Mouse (Mus musculus) lung, embryonic 16.5 days (tissue): ENCODE results near the gene Vac14. TPM values are rescaled to one million over a fixed set of nuclear protein-coding genes. Genes with fewer than 3 reads are reported as not detected.

Experiments used
- ATAC-seq: fragments of 200-750 bp; cut with Nextera tagmentation; 2 replicates; pipeline ENCODE4 v1.8.0; 2017; ENCODE audit warnings: low read depth, mild to moderate bottlenecking, moderate library complexity
- H3K27ac ChIP-seq: fragments of 300-500 bp; sonication (generic); 2 replicates; pipeline ENCODE4 v1.5.1; 2014; ENCODE audit warnings: mild to moderate bottlenecking, control low read depth, low read length
- H3K27me3 ChIP-seq: fragments of 300-500 bp; sonication (generic); 2 replicates; pipeline ENCODE4 v1.6.1; 2014; ENCODE audit warnings: low read depth, low read length, mixed read lengths; ENCODE audit not compliant: control insufficient read depth, insufficient read depth
- H3K36me3 ChIP-seq: fragments of 300-500 bp; sonication (generic); 2 replicates; pipeline ENCODE4 v1.6.1; 2014; ENCODE audit warnings: low read length; ENCODE audit not compliant: control insufficient read depth, insufficient read depth
- H3K4me1 ChIP-seq: fragments of 300-500 bp; sonication (generic); replicated peaks from 2 replicates; pipeline ENCODE4 v1.6.1; 2014; ENCODE audit warnings: low read length, mixed read lengths; ENCODE audit not compliant: control insufficient read depth, insufficient read depth
- H3K4me2 ChIP-seq: fragments of 300-500 bp; sonication (generic); 2 replicates; pipeline ENCODE4 v1.6.1; 2014; ENCODE audit warnings: low read depth, low read length, control low read depth
- H3K4me3 ChIP-seq: fragments of 300-500 bp; sonication (generic); 2 replicates; pipeline ENCODE4 v1.5.1; 2014; ENCODE audit warnings: mild to moderate bottlenecking, low read length, control low read depth
- H3K9ac ChIP-seq: fragments of 300-500 bp; sonication (generic); 2 replicates; pipeline ENCODE4 v1.6.1; 2014; ENCODE audit warnings: low read length, control low read depth
- H3K9me3 ChIP-seq: fragments of 300-500 bp; sonication (generic); 2 replicates; pipeline ENCODE4 v1.6.1; 2016; ENCODE audit warnings: low read length; ENCODE audit not compliant: control insufficient read depth
- WGBS: fragments of 180-500 bp; shearing (Covaris S2); extraction: QIAGEN DNeasy Blood & Tissue Kit; methylation state at CpG from one replicate; pipeline ENCODE4 v1.1.7; 2014; 5-methylcytosine and 5-hydroxymethylcytosine counted together
- polyA plus RNA-seq: library from polyadenylated mRNA; unstranded; fragments of >200 nt; fragmentation: Nextera tagmentation; extraction: Ambion mirVana; gene quantifications from 2 replicates; pipeline ENCODE4 v1.2.1, GENCODE M21; 2015

Vac14 gene
- polyA plus RNA-seq, 1 experiment from 2014 or later, result 16.5 TPM

- 77% methylated on average over 4 of the region's 4 CpGs for WGBS
- H3K9me3 ChIP-seq, result no peaks in the 10 kb centered on the region
Measured at GRCm38 (mm10) chr8:110626431-110626830, 8.0 kb downstream of the Vac14 start.

DNA sequence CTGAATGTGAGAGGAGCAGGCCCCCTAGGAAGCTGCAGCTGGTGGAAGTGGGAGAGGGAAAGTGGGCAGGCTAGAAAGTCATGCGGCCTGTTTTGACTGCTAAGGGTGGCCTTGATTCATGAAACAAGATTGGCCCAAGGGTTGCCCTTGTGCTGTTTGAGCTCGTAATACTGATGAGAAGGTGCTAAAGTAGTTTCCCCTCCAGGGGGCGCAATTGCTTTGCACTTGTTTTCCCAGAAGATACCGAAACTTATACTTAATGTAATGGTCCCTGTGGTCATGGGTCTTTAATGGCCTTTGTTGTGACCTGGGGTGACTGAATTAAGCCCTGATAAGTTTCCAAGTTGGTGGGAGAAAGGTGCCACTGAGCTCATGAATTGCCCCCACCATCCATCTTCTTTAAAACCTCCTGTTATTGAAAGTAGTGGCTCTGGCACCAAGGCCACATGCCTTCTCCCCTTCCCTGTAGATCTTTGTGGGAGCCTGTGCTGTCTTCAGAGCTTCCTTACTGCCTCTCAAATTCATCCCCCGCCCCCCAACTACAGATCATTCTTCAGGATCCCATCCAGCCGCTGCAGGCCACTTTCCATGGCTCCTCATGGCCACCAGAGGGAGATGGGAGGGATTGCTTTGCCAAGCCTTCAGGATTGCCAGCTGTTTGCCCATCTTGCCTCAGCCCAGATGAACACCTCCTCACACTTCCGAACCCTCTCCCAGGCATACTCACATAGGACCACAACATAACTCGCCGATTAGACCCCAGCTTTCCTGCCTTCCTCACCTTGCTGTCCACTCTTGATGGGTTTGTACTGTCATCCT is 11.1 kb downstream of the Vac14 start:
- Histone ChIP-seq H3K27me3 (no peaks in the 10 kb centered on the region), H3K4me2 (no peak overlapping the region), H3K4me1 (peaks cover 7% of the 10 kb centered on the region), H3K9me3 (no peaks in the 10 kb centered on the region), H3K4me3 (no peak overlapping the region), H3K9ac (no peak overlapping the region), H3K27ac (no peak overlapping the region), H3K36me3 (peaks cover 5% of the 10 kb centered on the region; the same call in 1 of the 2 replicates)
- WGBS, result 60% methylated on average over 9 of the region's 9 CpGs
- ATAC-seq, result peak; percentile 41; the same call in 1 of the 2 replicates

More at GRCm38 (mm10) chr8:110626431-110626830, 8.0 kb downstream of the Vac14 start:
- H3K4me3 ChIP-seq, result no peak overlapping the region
- no peak overlapping the region for H3K27ac ChIP-seq
- H3K9ac ChIP-seq, result no peak overlapping the region
- no peak for ATAC-seq
- H3K36me3 ChIP-seq, result no peaks in the 10 kb centered on the region
- H3K27me3 ChIP-seq, result no peaks in the 10 kb centered on the region
- peaks cover 7% of the 10 kb centered on the region for H3K4me1 ChIP-seq
- H3K4me2 ChIP-seq, result no peak overlapping the region

GRCm38 (mm10) chr8:110630079-110630478 is 11.7 kb downstream of the Vac14 start:
- peaks cover 7% of the 10 kb centered on the region for H3K4me1 ChIP-seq
- WGBS, result 88% methylated on average over 3 of the region's 3 CpGs
- H3K4me2 ChIP-seq, result no peak overlapping the region
- H3K9ac ChIP-seq, result no peak overlapping the region
- no peaks in the 10 kb centered on the region for H3K27me3 ChIP-seq
- no peaks in the 10 kb centered on the region for H3K9me3 ChIP-seq
- no peak overlapping the region; the same call in 1 of the 2 replicates for H3K27ac ChIP-seq
- H3K4me3 ChIP-seq, result no peak overlapping the region
- peaks cover 5% of the 10 kb centered on the region; the same call in 1 of the 2 replicates for H3K36me3 ChIP-seq
- ATAC-seq, result no peak

DNA sequence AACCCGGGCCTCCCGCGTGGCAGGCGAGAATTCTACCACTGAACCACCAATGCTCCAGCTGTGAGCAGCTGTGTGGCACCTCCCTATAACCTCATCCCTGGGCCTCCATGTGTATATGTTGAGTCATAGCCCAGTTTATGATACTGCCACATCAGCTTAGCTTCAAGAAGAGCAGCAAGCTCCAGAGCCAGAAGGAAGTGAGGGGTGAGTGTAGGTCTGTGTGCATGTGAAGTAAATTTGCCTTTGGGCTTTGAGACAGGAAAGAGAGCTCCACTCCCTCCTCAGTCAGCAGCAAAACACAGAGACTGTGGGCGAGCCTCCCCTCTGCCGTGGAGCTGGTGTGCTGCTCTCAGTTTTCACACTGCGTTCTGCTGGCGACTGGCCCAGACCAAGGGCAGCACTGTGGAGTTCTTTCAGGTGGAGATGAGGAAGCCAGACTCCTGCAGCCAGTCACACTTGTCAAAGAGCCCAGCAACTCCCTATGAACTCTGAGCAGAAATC is 12.2 kb downstream of the Vac14 start:
- 0 out of 2 replicates have a peak overlapping the region, but pooled peaks have one; percentile 13 for H3K9ac ChIP-seq
- 64% methylated on average over 8 of the region's 8 CpGs for WGBS

DNA sequence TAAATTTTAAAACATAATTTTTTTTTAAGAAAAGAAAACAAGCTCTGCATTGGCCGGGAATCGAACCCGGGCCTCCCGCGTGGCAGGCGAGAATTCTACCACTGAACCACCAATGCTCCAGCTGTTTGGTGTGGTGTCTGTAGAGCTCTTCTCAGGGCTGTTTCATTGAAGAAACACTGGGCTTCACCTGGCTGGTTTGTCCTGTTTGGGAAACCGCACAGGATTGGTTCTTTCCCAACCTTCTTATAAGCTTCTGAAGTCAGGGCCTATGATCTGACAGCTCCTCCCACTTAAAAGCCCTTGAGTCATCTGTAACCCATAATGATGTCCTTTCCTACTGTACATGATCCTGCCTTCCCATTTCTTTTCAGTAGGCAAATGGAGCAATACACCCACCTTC is 12.8 kb downstream of the Vac14 start:
- no peak for ATAC-seq
- no peaks in the 10 kb centered on the region for H3K27me3 ChIP-seq
- H3K4me3 ChIP-seq, result no peak overlapping the region
- peaks cover 7% of the 10 kb centered on the region for H3K4me1 ChIP-seq
- WGBS, result 84% methylated on average over 7 of the region's 7 CpGs
- 0 out of 2 replicates have a peak overlapping the region, but pooled peaks have one; percentile 7 for H3K4me2 ChIP-seq
- H3K9me3 ChIP-seq, result no peaks in the 10 kb centered on the region
- no peak overlapping the region for H3K9ac ChIP-seq
- H3K36me3 ChIP-seq, result peaks cover 8% of the 10 kb centered on the region
- H3K27ac ChIP-seq, result peak overlapping the region; percentile 75; the same call in 1 of the 2 replicates

More for the DNA sequence above, 12.2 kb downstream of the Vac14 start:
- Histone ChIP-seq H3K36me3 (peaks cover 5% of the 10 kb centered on the region; the same call in 1 of the 2 replicates), H3K27me3 (no peaks in the 10 kb centered on the region), H3K9me3 (no peaks in the 10 kb centered on the region), H3K4me3 (no peak overlapping the region), H3K27ac (peak overlapping the region; percentile 75), H3K4me1 (peaks cover 7% of the 10 kb centered on the region), H3K4me2 (0 out of 2 replicates have a peak overlapping the region, but pooled peaks have one; percentile 7)
- peak; percentile 80 for ATAC-seq

DNA sequence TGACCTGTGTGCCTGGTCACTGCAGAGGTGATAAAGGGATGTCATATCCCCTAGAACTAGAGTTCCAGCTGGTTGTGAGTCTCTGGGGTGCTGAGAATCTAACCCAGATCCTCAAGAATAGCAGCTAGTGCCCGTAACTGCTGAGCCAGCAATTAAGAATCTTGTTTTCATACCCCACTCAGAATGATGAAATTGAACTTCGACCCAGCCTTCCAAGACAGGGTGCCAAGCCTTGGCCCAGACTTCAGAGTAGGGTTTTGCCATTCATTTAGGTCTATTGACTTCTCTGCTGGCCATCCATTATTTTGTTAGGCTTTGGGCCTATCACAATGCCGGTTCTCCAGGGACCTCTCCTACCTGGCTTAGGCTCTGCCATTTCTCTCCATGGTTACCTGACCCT is 15.4 kb downstream of the Vac14 start:
- H3K36me3 ChIP-seq, result peaks cover 15% of the 10 kb centered on the region
- H3K9me3 ChIP-seq, result no peaks in the 10 kb centered on the region
- no peak overlapping the region for H3K4me2 ChIP-seq
- H3K27ac ChIP-seq, result no peak overlapping the region
- no peak overlapping the region for H3K4me3 ChIP-seq
- no peaks in the 10 kb centered on the region for H3K27me3 ChIP-seq
- WGBS, result 90% methylated on average over 3 of the region's 3 CpGs
- no peak for ATAC-seq
- peaks cover 7% of the 10 kb centered on the region for H3K4me1 ChIP-seq
- H3K9ac ChIP-seq, result no peak overlapping the region

DNA sequence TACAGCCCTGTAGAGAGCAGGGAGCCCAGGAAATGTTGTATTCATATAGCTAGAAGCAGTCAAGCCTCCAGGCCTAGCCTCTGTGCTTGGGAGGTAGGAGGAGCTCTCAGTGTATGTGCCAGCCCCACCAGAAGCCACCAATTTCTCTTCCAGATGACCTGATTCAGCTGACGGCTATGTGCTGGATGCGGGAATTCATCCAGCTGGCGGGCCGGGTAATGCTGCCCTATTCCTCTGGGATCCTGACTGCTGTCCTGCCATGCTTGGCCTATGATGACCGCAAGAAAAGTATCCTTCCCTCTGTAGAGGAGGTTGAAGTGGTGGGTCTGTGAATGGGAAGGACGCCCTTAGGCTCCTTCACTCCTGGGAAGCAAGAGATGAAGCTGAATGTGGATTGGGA is 17.8 kb downstream of the Vac14 start:
- ATAC-seq, result no peak
- H3K9me3 ChIP-seq, result no peaks in the 10 kb centered on the region
- no peaks in the 10 kb centered on the region for H3K27me3 ChIP-seq
- H3K4me1 ChIP-seq, result no peaks in the 10 kb centered on the region
- no peak overlapping the region for H3K27ac ChIP-seq
- H3K4me3 ChIP-seq, result no peak overlapping the region
- 87% methylated on average over 6 of the region's 6 CpGs for WGBS
- no peak overlapping the region for H3K9ac ChIP-seq
- no peak overlapping the region for H3K4me2 ChIP-seq
- peaks cover 15% of the 10 kb centered on the region for H3K36me3 ChIP-seq

DNA sequence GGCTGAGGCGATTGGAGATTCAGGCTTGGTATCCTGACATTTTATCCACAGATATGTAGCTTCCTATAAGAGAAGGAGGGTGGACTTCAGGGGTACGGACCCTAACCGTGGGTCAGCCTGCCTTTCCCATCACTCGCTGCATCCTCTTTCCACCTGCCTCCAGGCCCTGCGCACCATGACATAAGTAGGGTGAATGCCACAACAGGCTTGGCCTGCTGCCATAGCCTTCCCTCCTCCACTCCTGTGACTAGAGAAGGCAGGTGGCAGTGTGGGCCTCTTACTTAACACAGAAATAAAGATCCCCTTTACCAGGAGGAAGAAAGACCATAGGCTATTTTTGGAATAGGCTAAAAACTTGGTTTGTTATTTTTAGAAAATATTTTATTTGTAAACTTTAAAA is 23.9 kb downstream of the Vac14 start:
- H3K4me3 ChIP-seq, result no peak overlapping the region
- H3K4me2 ChIP-seq, result no peak overlapping the region
- no peak overlapping the region for H3K27ac ChIP-seq
- no peak overlapping the region for H3K9ac ChIP-seq
- no peaks in the 10 kb centered on the region for H3K9me3 ChIP-seq
- no peak for ATAC-seq
- no peaks in the 10 kb centered on the region for H3K36me3 ChIP-seq
- no peaks in the 10 kb centered on the region for H3K4me1 ChIP-seq
- H3K27me3 ChIP-seq, result no peaks in the 10 kb centered on the region
- WGBS, result 92% methylated on average over 5 of the region's 5 CpGs

GRCm38 (mm10) chr8:110643177-110643576 is 24.8 kb downstream of the Vac14 start:
- no peak overlapping the region for H3K9ac ChIP-seq
- H3K4me3 ChIP-seq, result no peak overlapping the region
- peak; percentile 94 for ATAC-seq
- 48% methylated on average over 4 of the region's 4 CpGs for WGBS
- H3K36me3 ChIP-seq, result no peaks in the 10 kb centered on the region
- H3K27ac ChIP-seq, result no peak overlapping the region
- H3K9me3 ChIP-seq, result no peaks in the 10 kb centered on the region
- H3K27me3 ChIP-seq, result no peaks in the 10 kb centered on the region
- no peak overlapping the region for H3K4me2 ChIP-seq
- H3K4me1 ChIP-seq, result no peaks in the 10 kb centered on the region
